Mouse (Mus musculus): ENCODE results near the gene Lias. TPM values are rescaled to one million over a fixed set of nuclear protein-coding genes. Genes with fewer than 3 reads are reported as not detected.
A peak's percentile ranks its signal among the peaks of the same experiment; 100 is the strongest.

Lias gene
- total RNA-seq, 1 experiment from 2014 or later = 51.5 TPM

- ATAC-seq (replicated peaks; ENCODE audit: insufficient number of reproducible peaks, low FRiP score, low TSS enrichment, poor library complexity, severe bottlenecking) = no peak
Observed at GRCm38 (mm10) chr5:65420822-65421221, 29.5 kb downstream of the Lias start.

DNA sequence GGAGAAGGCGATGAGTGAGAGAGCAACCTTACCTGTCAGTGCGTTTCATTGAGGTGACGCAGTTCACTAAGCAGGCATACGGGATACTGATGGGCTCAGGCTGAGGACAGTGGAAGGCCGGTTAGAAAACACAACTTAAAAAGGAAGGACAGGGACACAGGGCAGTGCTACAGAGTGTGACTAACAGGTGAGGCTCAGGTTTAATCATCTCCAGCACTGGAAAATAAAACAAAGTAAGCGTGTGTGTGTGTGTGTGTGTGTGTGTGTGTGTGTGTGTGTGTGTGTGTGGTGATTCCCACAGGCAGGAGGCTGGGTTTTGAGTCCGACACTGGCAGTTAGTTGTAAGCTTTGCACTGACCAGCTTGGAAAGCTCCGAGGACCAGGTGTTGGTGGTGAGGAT lies 31.5 kb downstream of the Lias start:
- ATAC-seq (replicated peaks; ENCODE audit: insufficient number of reproducible peaks, low FRiP score, low TSS enrichment, poor library complexity, severe bottlenecking) = no peak

DNA sequence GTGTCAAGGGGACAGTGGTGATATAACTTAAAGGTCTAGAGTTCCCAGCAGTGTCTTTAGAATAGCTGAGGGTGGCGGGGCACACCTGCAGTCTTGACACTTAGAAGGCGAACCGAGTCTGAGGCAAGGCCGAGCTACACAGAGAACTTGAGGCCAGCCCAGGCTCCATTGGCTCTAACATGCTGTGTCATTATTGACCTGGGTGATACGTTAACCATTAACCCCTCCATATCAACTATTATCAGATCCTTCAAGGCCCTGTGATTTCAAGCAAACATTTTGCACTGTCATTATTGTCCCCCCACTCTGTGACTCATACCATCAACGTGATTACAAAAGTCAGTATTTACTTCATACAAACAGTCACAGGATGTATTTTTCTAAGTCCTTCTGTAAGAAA lies 32.9 kb downstream of the Lias start:
- no peak for ATAC-seq (replicated peaks; ENCODE audit: insufficient number of reproducible peaks, low FRiP score, low TSS enrichment, poor library complexity, severe bottlenecking)

DNA sequence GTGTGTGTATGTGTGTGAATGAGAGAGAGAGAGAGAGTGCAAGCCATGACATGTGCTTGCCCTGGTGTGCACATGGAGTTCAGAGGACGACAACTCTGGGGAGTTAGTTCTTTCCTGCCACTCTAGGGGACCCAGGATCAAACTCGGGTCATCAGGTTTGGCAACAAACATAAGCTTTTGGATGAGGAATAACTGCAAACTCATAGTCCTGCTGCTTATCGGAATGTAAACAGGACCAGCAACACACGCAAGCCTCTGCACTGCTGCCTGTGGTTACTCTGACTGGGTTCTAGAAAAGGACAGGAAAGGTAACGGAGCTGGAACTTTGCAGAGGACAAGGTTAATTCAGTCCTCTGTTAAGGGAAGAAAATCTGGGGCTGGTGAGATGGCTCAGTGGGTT lies 34.0 kb downstream of the Lias start:
- no peak for ATAC-seq (replicated peaks; ENCODE audit: insufficient number of reproducible peaks, low FRiP score, low TSS enrichment, poor library complexity, severe bottlenecking)

GRCm38 (mm10) chr5:65428321-65428720 lies 37.0 kb downstream of the Lias start:
- no peak for ATAC-seq (replicated peaks; ENCODE audit: insufficient number of reproducible peaks, low FRiP score, low TSS enrichment, poor library complexity, severe bottlenecking)

GRCm38 (mm10) chr5:65429441-65429840 lies 38.1 kb downstream of the Lias start:
- no peak for ATAC-seq (replicated peaks; ENCODE audit: insufficient number of reproducible peaks, low FRiP score, low TSS enrichment, poor library complexity, severe bottlenecking)

DNA sequence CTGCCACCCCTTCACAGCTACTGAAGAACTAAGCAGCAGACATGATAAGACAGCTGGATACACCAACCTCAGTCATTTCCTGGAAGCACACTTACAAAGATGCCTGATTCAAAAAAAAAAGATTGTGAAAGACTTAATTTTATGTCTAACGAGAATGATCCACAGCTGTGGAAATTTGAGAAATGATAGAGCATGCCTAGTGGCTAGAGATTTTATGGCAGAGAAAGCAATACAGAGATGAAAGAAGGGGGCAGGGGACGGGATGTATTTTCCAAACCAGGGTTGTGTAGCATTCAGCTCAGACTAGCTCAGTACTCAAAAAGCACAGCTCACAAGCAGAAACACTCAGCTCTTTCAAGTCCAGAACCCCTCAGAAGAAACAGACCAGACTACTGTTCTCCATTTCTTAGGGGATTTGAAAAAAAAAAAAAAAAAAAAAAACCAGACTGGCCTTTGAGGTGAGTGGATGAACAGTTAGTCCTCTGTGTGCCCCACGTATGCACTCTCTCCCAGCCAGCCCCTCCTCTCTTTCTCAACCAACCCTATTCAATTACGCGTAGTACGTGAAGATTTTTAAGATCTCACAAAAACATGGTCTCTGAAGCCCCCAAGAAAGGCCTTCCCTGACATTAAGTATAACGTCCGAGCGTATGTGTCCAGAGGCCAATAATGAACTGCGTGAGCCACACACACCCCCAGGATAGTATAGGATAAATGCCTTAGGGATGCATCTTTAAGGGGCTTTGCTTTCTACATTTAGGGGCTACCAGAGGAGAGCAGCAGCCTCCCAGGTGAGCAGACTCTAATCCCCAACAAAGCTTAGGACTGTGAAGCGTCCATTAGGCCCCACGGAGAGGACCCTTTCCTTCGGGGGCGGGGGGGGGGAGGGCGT lies 43.4 kb downstream of the Lias start:
- ATAC-seq (replicated peaks; ENCODE audit: insufficient number of reproducible peaks, low FRiP score, low TSS enrichment, poor library complexity, severe bottlenecking) = no peak

GRCm38 (mm10) chr5:65435363-65435805 lies 44.1 kb downstream of the Lias start:
- no peak for ATAC-seq (replicated peaks; ENCODE audit: insufficient number of reproducible peaks, low FRiP score, low TSS enrichment, poor library complexity, severe bottlenecking)

GRCm38 (mm10) chr5:65435806-65436561 lies 44.7 kb downstream of the Lias start, which contains the start of gene Ugdh:
Gene Ugdh, minus strand, starts transcription at chr5:65435949.
- peak; percentile 96 for ATAC-seq (replicated peaks; ENCODE audit: insufficient number of reproducible peaks, low FRiP score, low TSS enrichment, poor library complexity, severe bottlenecking)

GRCm38 (mm10) chr5:65438041-65438440 lies 46.7 kb downstream of the Lias start:
- no peak for ATAC-seq (replicated peaks; ENCODE audit: insufficient number of reproducible peaks, low FRiP score, low TSS enrichment, poor library complexity, severe bottlenecking)

- ATAC-seq (replicated peaks; ENCODE audit: insufficient number of reproducible peaks, low FRiP score, low TSS enrichment, poor library complexity, severe bottlenecking) = no peak
Observed at GRCm38 (mm10) chr5:65444981-65445380, 53.7 kb downstream of the Lias start.

- ATAC-seq (replicated peaks; ENCODE audit: insufficient number of reproducible peaks, low FRiP score, low TSS enrichment, poor library complexity, severe bottlenecking) = no peak
Observed at GRCm38 (mm10) chr5:65446756-65447155, 55.5 kb downstream of the Lias start.

DNA sequence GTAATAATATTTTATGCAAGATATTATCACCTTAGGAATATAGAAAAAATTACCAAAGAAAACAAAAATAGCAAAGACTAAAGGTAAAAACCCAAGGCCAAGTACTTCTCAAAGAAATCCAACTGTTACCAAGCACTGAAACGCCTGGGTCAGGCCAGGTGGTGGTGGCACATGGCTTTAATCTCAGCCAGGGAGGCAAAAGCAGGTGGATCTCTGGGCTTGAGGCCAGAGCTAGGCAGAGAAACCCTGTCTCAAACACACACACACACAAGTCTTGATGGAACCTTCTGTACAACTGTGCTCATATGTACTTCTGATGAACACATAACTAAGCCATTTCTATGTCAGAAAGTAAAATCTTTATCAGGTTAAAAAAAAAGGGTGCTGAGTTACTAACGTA lies 56.5 kb downstream of the Lias start:
- ATAC-seq (replicated peaks; ENCODE audit: insufficient number of reproducible peaks, low FRiP score, low TSS enrichment, poor library complexity, severe bottlenecking) = no peak

GRCm38 (mm10) chr5:65448941-65449340 lies 57.6 kb downstream of the Lias start:
- no peak for ATAC-seq (replicated peaks; ENCODE audit: insufficient number of reproducible peaks, low FRiP score, low TSS enrichment, poor library complexity, severe bottlenecking)

GRCm38 (mm10) chr5:65454771-65455170 lies 63.5 kb downstream of the Lias start:
- no peak for ATAC-seq (replicated peaks; ENCODE audit: insufficient number of reproducible peaks, low FRiP score, low TSS enrichment, poor library complexity, severe bottlenecking)

DNA sequence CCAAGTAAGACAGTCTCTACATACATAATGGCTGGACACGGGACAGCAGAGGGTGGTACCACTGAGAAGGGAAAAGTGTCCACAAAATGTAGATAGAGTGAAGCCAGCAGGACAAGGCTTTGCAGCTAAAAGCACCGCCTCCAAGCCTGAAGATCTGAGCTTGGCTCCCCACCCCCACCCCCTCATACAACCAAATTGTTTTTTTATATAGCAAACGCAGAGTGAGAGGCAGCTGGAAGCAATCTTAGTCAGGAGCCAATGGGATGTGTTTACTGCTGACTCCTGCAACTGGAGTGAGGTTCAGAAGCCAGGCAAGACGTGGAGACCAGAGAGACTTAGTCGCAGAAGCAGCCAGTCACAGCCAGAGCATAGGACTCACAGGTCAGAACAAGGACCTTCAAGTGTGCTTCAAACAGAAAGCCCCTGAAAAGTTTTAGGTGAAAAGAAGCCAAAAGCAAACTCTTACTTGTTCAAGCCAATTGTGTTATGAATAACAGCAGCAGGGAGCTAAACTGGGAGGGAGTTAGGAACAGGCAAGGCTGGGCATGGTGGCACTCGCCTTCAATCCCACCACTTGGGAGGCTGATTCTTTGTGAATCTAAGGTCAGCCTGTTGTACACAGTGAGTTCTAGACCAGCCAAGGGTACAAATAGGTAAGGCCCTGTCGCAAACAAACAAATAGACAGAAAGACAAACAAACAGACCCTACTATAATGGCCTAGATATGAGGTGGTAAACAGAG lies 66.0 kb downstream of the Lias start:
- ATAC-seq (replicated peaks; ENCODE audit: insufficient number of reproducible peaks, low FRiP score, low TSS enrichment, poor library complexity, severe bottlenecking) = no peak

DNA sequence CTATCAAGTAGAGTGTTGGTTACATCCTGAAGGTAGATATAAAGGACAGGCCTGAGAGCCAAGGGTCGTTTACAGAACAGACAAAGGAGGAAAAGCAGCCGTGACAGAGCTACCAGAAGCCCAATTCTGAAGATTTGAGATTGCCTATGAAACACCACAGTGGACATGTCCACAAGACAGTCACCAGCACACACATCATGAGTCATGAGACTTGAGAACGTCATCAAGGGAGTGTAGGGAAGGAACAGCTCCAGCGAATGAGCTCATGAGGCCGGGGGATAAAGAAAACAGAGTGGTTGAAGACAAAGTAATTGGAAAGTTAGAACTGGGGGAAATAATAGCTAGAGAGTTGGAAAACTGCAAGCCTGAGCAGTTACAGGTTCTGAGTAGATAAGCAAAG lies 66.5 kb downstream of the Lias start:
- no peak for ATAC-seq (replicated peaks; ENCODE audit: insufficient number of reproducible peaks, low FRiP score, low TSS enrichment, poor library complexity, severe bottlenecking)

DNA sequence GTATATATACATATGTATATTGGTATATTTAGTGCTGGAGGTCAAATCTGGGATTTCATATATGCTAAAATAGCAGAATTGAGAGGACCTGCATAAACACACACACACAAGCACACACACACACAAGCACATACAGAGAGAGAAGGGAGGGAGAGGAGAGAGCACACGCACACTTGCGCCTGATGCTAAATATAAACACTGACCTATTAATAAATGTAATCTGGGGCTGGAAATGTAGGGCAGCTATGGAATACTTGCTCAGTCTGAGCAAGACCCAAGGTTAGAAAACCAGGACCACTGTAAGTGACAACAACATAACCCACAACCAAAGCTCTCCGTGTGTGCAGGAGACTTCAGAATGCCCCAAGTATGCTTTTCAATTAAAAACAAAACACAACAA lies 68.2 kb downstream of the Lias start:
- ATAC-seq (replicated peaks; ENCODE audit: insufficient number of reproducible peaks, low FRiP score, low TSS enrichment, poor library complexity, severe bottlenecking) = no peak
